Mouse (Mus musculus): ENCODE data around the gene 1810049J17Rik.

DNA sequence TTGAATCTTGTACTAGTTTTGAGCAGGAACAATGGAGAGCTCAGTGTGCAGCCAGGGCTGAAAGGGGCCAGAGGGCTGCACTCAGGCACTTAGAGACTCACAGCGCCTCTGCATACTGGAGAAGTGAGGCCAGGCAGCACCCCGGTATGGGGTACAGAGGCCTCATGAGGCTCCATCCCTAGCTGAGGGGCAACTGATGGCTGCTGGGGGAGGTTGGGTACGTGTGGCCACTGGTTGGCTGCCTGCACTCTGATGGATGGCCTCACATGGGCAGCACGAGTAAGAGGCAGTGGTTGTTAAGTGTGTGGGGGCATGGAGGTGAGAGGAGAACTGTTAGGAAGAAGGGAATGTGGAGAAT is 19.7 kb upstream of the 1810049J17Rik start:
- TF ChIP-seq CTCF (IDR thresholded peaks at IDR 0.05; ENCODE audit: borderline replicate concordance, insufficient read depth, low read depth, low read length), result no peak
- TF ChIP-seq POLR2A (IDR thresholded peaks at IDR 0.05; ENCODE audit: borderline replicate concordance, insufficient read depth, low read length), result no peak
